9 mouse cellular contexts compared by ENCODE assay signal in the genomic region with DNA sequence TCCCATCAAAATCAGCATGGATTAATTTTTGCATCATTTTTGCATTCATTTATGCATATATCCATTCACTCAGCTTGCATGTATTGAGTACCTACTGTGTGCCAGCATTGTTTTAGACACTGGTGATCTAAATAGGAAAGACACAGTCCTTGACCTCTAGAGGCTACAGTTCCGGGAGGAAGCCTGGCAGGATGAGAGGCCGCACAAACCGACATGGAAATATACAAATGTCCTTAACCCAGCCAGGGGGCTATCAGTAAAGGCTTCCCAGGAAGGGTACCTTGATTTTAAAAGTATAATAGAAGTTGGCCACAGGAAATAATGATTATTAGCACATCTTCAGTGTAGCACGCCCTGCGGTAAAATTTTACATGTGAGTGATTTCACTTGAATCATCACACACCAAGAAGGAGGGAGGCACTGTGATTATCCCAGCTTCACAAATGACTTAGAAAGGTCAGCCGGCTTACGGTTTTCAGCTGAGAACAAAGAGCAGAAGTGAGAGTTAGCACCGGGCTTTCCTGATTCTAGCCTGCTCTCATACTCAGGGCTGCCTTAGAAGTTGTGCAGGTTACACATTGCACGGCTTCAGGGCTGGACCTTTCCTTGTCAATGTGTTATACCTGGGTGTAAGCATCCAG. TPM values are rescaled to one million over a fixed set of nuclear protein-coding genes. Genes with fewer than 3 reads are reported as not detected.
DNase-seq lines count a peak whose midpoint lies in the region; ATAC-seq and TF ChIP-seq lines count a peak whose summit lies in the region.
"Had no signal": no experiment of that assay in that cellular context is flagged by ENCODE, and none has a peak within 500 bp of the region (broad histone marks: within the 10 kb centered on the region; RNA-seq: fewer than 3 reads in every experiment).

No protein-coding gene starts in this region.

- no peaks in the 10 kb centered on the region for H3K9me3 ChIP-seq in kidney, embryonic 16.5 days (ENCODE audit: low read length)
- H3K9me3 ChIP-seq in heart, embryonic 16.5 days (replicated peaks; ENCODE audit: control insufficient read depth, low read length), result no peaks in the 10 kb centered on the region

- no peaks in the 10 kb centered on the region for H3K79me2 ChIP-seq in macrophage (ENCODE audit: inconsistent target)

- no peak overlapping the region for H3K4me3 ChIP-seq in kidney, embryonic 16.5 days (ENCODE audit: low read length)
- no peak overlapping the region for H3K4me3 ChIP-seq in heart, embryonic 16.5 days (ENCODE audit: low read length)
- H3K4me3 ChIP-seq in macrophage (ENCODE audit: inconsistent target), result no peak overlapping the region
- H3K4me3 ChIP-seq in left cerebral cortex, adult 2 months, result no peak overlapping the region

- no peaks in the 10 kb centered on the region for H3K36me3 ChIP-seq in kidney, embryonic 16.5 days (ENCODE audit: insufficient read depth, low read length)
- H3K36me3 ChIP-seq in heart, embryonic 16.5 days (ENCODE audit: control insufficient read depth, insufficient read depth), result no peaks in the 10 kb centered on the region
- no peaks in the 10 kb centered on the region for H3K36me3 ChIP-seq in macrophage (ENCODE audit: inconsistent target)

- no peak for DNase-seq in kidney, adult 11 months
- peak; percentile 32 for DNase-seq in embryo, embryonic 10 days (ENCODE audit: low spot score)
- DNase-seq in thymus, postnatal 10 days (ENCODE audit: low spot score in 2 of 2), result no peak
- no peak for DNase-seq in layer of hippocampus, adult 11-12 months (ENCODE audit: low spot score)
- no peak for DNase-seq in left cerebral cortex, adult 2 months (ENCODE audit: extremely low spot score in 1 of 2, low spot score in 2 of 2)

- 43% methylated on average over 9 of the region's 9 CpGs for WGBS in kidney, embryonic 16.5 days
- 58% methylated on average over 9 of the region's 9 CpGs for WGBS in heart, embryonic 16.5 days
- 60% methylated on average over 9 of the region's 9 CpGs for WGBS in macrophage (ENCODE audit: missing documents)

- H3K27me3 ChIP-seq in kidney, embryonic 16.5 days (ENCODE audit: insufficient read depth, low read length), result no peaks in the 10 kb centered on the region; the same call in 1 of the 2 replicates
- no peaks in the 10 kb centered on the region for H3K27me3 ChIP-seq in heart, embryonic 16.5 days (ENCODE audit: control insufficient read depth, insufficient read depth, low read length)

- no peak for TF ChIP-seq CTCF in left cerebral cortex, adult 2 months (IDR thresholded peaks at IDR 0.05)

- intact Hi-C loops in left cerebral cortex, adult 2 months (cut with DNase I), result no loop called here

- peak overlapping the region; percentile 83 for H3K27ac ChIP-seq in kidney, embryonic 16.5 days (ENCODE audit: low read length)
- peak overlapping the region; percentile 88 for H3K27ac ChIP-seq in heart, embryonic 16.5 days (ENCODE audit: low read length)
- peak overlapping the region; percentile 96 for H3K27ac ChIP-seq in macrophage
- no peak overlapping the region for H3K27ac ChIP-seq in left cerebral cortex, adult 2 months
- H3K27ac ChIP-seq: liver, embryonic 14.5 days had no signal

- peaks cover 32% of the 10 kb centered on the region for H3K4me1 ChIP-seq in kidney, embryonic 16.5 days (ENCODE audit: insufficient read depth, low read length)
- peaks cover 20% of the 10 kb centered on the region for H3K4me1 ChIP-seq in heart, embryonic 16.5 days (ENCODE audit: control insufficient read depth, insufficient read depth, low read length)

- no peak overlapping the region for H3K4me2 ChIP-seq in kidney, embryonic 16.5 days (replicated peaks; ENCODE audit: low read depth, low read length)
- no peak overlapping the region for H3K4me2 ChIP-seq in heart, embryonic 16.5 days (ENCODE audit: low read depth, low read length)

- no peak for ATAC-seq in kidney, embryonic 16.5 days (ENCODE audit: low FRiP score, low TSS enrichment)
- peak; percentile 3; the same call in 1 of the 2 replicates for ATAC-seq in heart, embryonic 16.5 days (replicated peaks; ENCODE audit: extremely low read depth, insufficient read depth, low FRiP score)

- no peak overlapping the region for H3K9ac ChIP-seq in kidney, embryonic 16.5 days (replicated peaks; ENCODE audit: low read length)
- no peak overlapping the region for H3K9ac ChIP-seq in heart, embryonic 16.5 days (ENCODE audit: low read length)
- H3K9ac ChIP-seq: liver, embryonic 14.5 days had no signal

RNA-seq across cellular contexts. Expression of gene Gm9964, which starts 11.0 kb away (rescaled TPM):
- not detected in 2 replicates for polyA plus RNA-seq in kidney, embryonic 16.5 days (2015; fragmentation: Nextera tagmentation; extraction: Ambion mirVana)
- not detected in 2 replicates for polyA plus RNA-seq in heart, embryonic 16.5 days (2015; fragmentation: Nextera tagmentation; extraction: Ambion mirVana)
- total RNA-seq in macrophage (2018; cell fraction: chromatin; rRNA removed), result not detected
- total RNA-seq in macrophage (2018; cell fraction: cytosol; rRNA removed), result not detected
- total RNA-seq in macrophage (2018; cell fraction: nucleus; rRNA removed), result not detected
- not detected in 3 replicates for polyA plus RNA-seq in macrophage (2018)
- total RNA-seq in left cerebral cortex, adult 2 months (2021), result under 1 TPM; 0.68 TPM
- polyA plus RNA-seq: liver, embryonic 14.5 days had no signal

RNA-seq across cellular contexts. Expression of gene Nf1, which starts 31.8 kb away (rescaled TPM):
- 6.6 and 7.8 TPM in 2 replicates for polyA plus RNA-seq in kidney, embryonic 16.5 days (2015; fragmentation: Nextera tagmentation; extraction: Ambion mirVana)
- polyA plus RNA-seq in heart, embryonic 16.5 days (2015; fragmentation: Nextera tagmentation; extraction: Ambion mirVana), result 3.4 and 3.8 TPM in 2 replicates
- 100 to 1,000 TPM; 105 to 254 (median 159) TPM for total RNA-seq in macrophage (2018; cell fraction: chromatin; rRNA removed)
- total RNA-seq in macrophage (2018; cell fraction: cytosol; rRNA removed), result 10 to 100 TPM; 16.7 to 37.3 (median 25.6) TPM
- total RNA-seq in macrophage (2018; cell fraction: nucleus; rRNA removed), result 100 to 1,000 TPM in 6 of 26 experiments, 10 to 100 TPM in 20; 48.3 to 148 (median 83.6) TPM
- polyA plus RNA-seq in macrophage (2018), result 11.9 to 15.5 TPM (median 12.5 TPM) in 3 replicates
- 100 to 1,000 TPM; 129 to 131 TPM for total RNA-seq in left cerebral cortex, adult 2 months (2021)

RNA-seq across cellular contexts. Expression of gene Wsb1, which starts 53.2 kb away (rescaled TPM):
- polyA plus RNA-seq in kidney, embryonic 16.5 days (2015; fragmentation: Nextera tagmentation; extraction: Ambion mirVana), result 366 and 377 TPM in 2 replicates
- polyA plus RNA-seq in heart, embryonic 16.5 days (2015; fragmentation: Nextera tagmentation; extraction: Ambion mirVana), result 121 and 123 TPM in 2 replicates
- 1,000 to 10,000 TPM in 14 of 26 experiments, 100 to 1,000 TPM in 12; 636 to 1,823 (median 1,003) TPM for total RNA-seq in macrophage (2018; cell fraction: chromatin; rRNA removed)
- total RNA-seq in macrophage (2018; cell fraction: cytosol; rRNA removed), result 100 to 1,000 TPM in 6 of 26 experiments, 10 to 100 TPM in 20; 29.6 to 153 (median 74.1) TPM
- 1,000 to 10,000 TPM in 6 of 26 experiments, 100 to 1,000 TPM in 20; 489 to 1,465 (median 803) TPM for total RNA-seq in macrophage (2018; cell fraction: nucleus; rRNA removed)
- 75.5 to 113 TPM (median 94.4 TPM) in 3 replicates for polyA plus RNA-seq in macrophage (2018)
- 10 to 100 TPM; 85.9 to 87.5 TPM for total RNA-seq in left cerebral cortex, adult 2 months (2021)
